Mouse (Mus musculus): ENCODE data around the gene Kcnk5.
A peak's percentile ranks its signal among the peaks of the same experiment; 100 is the strongest.

The Kcnk5 gene

GRCm38 (mm10) chr14:20165413-20165812, 16.2 kb downstream of the Kcnk5 start:
- DNase-seq (ENCODE audit: low spot score) = no peak

DNA sequence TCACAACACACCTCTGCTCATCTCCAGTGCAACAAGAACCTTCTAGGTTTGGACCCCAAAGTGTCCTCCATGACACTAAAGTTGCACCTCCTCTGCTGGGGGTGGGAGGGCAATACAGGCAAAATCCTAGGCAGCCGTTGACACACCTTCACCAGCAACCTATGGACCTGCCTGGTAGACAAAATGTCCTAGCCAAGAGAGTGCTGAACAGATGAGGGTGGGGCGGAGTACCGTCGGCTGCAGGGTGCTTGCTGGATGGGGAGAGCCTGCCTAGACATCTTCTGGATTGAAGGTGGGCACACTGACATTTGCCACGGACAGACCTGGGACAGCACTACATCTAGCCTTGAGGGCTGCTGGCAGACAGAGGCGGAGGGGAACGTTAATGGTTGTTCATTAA, 17.2 kb downstream of the Kcnk5 start:
- DNase-seq (ENCODE audit: low spot score) = no peak

DNA sequence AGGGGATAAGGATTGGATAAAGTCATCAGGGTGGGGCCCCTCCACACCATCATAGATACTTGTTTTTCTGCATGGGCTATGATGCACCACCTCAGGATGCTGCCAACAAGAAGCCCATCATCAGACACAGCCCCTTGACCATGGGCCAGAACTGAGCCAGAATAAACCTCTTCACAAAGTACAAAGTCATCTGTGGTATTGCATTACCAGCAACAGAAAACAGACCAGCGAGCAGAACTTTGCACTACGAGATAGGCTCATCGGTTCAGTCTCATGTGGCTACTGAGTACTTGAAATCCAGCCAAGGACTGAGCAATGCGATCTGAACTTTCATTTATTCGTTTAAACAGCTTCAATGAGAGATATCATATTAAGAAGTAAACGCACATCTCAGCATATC, 18.9 kb downstream of the Kcnk5 start:
- no peak for DNase-seq (ENCODE audit: low spot score)

DNA sequence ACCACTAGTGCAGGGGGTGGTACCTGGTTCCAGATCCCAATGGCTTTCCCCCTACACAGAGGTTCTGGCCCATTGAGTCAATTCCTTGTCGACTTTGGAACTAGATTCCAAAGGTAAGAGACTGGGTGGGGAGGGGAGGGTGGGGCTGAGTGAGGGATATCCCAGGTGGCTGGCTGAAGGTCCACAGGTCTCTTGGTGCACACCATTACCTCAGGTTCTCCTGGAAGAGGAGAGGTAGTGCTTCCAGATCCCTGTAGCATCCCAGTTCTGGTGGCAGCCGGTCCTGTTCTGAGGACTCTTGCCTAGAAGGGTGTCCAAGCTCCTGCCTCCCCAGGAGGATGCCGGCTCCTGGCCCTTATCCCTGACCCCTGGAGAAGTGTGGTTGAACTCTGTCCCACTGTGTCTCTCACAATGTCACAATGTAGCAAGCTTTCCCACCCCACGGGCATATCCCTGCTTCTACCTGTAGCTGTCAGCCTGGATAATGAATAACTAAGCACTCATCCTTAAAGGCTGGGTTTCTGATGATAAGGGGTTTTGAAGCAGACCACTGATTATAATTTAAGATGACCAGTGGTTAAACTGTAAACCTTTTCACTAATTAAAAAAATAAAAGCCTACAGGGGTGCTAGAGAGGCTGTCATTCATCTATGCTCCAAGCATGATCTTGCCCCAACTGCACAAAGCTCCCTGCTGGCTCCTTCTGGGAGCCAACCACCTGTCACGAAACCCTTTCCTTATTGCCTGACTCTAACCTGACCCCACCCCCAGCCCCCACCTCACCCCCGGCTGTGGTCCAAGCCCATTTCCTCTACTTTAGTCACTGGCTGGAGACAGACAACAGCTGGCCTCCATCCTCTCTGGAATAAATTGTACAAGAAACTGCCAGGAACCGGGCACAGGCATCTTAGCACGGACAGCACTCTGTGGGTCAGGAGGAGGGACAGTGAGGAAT, 22.6 kb downstream of the Kcnk5 start:
- peak; percentile 13 for DNase-seq (ENCODE audit: low spot score)

DNA sequence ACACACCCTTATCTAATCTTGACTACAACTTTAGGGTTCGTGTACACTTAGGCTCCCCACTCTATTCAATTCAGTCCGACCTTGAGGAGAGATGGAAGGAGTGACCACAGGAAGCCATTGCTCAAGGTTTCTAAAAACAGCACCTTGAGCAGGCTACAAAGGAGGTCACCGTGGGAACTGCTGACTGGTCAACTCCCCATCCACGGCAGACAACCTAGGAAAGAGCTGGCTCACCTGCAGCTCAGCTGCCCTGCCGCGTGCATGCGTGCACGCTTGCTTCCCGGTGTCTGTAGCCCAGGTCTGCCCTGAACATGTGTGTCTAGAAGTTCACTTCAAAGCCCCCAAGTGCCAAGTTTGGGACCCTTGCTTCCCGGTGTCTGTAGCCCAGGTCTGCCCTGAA, 24.0 kb downstream of the Kcnk5 start:
- no peak for DNase-seq (ENCODE audit: low spot score)

DNA sequence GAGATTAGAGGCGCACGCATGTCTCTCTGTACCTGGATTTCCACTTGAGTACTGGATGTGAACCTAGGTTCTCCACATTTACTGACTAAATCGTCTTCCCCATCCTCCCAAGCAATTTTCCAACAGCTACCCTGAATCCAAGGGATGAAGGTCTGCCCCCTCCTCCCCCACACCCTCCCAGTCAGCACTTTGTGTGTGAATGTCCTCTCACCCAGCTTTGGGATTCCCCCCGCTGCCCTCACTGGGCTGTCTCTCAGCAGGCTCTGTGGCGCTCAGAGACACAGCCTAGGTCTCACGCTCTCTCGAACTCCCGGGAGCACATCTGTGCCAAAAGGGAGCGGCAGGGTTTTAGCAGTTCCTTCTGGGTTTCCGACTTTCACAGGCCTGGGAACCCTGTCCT, 25.9 kb downstream of the Kcnk5 start:
- DNase-seq (ENCODE audit: low spot score) = no peak

- DNase-seq (ENCODE audit: low spot score) = no peak
Measured at GRCm38 (mm10) chr14:20154937-20155336, 26.7 kb downstream of the Kcnk5 start.

GRCm38 (mm10) chr14:20154245-20154644, 27.4 kb downstream of the Kcnk5 start:
- no peak for DNase-seq (ENCODE audit: low spot score)

DNA sequence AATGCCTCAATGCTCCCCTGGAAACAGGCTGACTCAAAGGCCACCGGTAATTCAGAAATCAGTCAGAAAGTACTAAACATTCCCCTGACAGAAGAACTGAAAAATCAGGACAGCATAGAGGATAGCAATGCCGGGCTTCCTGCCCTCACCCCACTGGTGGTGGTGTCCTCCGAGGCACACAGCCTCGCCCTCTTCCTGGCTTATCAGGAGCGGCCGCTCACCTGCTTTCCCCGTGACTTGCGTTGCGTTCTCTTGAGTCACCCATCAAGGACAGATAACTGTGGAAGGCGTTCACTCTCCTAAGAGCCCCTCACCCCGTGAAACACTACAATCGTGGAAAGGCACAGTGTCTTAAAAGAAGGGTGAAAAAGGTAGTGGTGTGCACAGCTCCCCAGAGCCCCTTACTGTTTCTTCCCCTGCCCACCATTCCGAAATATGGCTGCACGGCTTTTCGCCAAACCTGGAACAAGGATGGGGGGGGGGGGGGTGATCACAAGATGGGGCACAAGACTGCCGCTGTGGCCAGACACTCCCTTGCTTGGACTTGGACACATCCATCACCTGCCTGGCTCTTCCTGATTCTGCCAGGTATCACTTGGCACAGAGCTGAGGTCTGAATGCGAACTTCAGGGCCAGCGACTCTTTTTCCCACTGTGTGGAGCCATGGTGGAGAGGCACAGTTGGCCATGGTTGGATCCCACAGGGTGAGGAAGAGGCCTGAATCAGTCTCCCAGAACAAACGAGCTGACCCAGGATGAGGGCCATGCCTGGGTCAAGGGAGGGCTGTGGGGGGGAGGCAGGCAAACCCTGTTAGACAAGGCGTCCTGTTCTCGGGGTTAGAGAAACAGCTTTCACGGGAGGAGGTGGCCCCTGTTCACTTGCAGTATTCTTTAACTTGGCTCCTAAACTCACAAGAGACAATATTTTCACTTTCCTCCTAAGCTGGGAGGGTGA, 32.2 kb downstream of the Kcnk5 start:
- DNase-seq (ENCODE audit: low spot score) = no peak

DNA sequence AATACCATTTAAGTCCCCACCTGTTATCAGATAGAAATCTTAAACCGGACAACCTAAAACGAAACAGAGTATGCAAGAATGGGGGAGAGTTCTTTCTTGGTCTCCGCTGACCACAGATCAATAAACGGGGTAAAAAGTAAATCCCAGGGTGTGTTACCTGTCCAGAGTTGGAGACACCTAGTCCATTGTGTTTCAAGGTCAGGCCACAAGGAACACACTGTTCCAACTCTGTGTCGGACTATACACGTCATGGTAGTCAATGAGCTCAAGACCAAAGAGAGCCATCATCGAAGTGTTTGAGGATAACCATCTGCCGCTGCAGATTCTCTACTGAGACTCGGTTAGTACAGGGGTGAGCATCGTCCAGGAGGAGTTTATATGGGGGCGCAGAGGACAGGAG, 33.1 kb downstream of the Kcnk5 start:
- DNase-seq (ENCODE audit: low spot score) = no peak

DNA sequence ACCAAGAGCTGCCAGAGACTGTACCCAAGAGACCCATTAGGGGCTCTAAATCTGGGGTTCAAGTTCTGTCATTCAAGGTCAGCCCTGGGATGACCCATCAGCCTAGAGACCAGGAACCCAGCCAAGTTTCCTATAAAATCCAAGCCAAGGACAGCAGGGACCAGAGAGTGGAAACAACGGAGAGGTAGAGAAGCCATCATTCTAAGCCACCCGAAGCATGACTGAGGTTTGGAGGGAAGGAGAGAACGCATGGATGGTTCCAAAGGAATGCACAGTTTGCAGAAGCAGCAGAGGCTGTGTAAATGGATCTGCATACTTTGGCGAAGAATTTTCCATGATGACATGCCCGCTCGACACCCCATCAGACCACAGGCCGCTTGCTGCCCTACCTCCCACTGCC, 33.8 kb downstream of the Kcnk5 start:
- no peak for DNase-seq (ENCODE audit: low spot score)

DNA sequence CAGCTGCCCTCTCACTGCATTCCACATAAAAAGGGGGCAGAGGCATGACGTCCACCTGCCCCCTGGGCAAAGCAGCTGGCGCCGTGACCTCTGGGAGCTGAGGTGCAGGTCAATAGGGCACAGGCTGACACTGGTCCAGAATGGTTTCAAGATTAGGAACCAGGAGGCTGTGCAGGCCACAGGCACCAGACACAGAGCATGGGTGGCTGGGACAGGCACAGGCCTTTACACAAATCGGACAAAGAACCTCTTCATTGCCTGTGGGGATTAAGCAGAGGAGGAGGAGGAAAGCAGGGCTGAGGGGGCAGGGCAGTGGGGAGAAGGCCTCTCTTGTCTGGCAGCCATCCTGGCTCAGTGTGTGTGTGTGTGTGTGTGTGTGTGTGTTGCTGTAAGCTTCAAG, 37.5 kb downstream of the Kcnk5 start:
- no peak for DNase-seq (ENCODE audit: low spot score)

- no peak for DNase-seq (ENCODE audit: low spot score)
Measured at GRCm38 (mm10) chr14:20138484-20139355, 42.9 kb downstream of the Kcnk5 start, which contains the start of gene Saysd1. Gene Saysd1, minus strand, starts transcription at chr14:20138534.

DNA sequence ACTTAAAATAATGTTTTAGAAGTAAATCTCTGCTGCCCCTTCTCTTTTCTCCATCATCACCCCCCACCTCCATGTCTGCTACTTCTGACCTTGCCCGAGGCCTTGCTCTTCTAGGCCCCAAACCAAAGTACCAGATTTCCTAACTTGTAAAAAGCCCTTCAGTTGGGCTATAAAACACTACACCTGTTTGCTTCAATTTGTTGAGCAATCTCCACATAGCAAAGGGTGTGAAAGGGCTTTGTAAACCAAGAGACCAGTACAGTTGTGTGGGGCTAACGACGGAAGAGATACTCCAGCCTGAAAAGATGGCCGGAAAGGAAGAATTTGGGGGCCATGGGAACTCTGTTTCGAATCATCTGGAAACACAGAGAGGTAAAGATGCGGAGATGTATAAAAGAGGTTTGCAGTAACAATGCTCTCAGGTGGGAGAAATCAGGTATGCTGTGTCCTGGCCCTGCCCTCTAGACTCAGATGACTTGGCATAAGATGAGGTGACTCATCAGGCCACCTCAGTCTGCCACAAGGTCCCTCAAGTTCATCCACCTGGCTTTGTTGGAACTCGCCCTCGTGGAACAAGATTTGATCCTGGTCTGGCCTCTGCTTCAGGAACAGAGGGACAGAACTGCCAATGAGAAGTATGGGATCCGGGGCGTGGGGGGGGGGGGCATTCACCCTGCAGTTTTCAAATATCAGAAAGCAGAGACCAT, 46.5 kb downstream of the Kcnk5 start:
- no peak for DNase-seq (ENCODE audit: low spot score)

DNA sequence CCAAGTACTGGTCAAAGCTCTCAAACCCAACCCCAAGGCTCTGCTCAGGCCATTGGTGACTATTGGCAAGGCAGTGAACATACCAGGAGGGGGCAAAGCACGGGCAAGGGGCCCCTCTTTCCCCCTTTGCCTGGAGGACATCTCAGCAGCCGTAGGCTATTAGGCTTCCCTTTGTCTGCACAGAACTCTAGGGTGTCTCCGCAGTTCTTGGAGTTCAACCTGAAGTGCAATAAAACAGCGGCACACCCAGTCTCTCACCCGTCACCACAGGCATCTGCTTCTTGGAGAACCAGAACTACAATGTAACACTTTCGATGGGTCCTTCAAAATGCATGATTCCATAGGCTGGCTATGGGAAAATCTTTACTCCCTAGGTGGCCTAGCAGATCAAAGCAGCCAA, 53.4 kb downstream of the Kcnk5 start:
- DNase-seq (ENCODE audit: low spot score) = no peak

DNA sequence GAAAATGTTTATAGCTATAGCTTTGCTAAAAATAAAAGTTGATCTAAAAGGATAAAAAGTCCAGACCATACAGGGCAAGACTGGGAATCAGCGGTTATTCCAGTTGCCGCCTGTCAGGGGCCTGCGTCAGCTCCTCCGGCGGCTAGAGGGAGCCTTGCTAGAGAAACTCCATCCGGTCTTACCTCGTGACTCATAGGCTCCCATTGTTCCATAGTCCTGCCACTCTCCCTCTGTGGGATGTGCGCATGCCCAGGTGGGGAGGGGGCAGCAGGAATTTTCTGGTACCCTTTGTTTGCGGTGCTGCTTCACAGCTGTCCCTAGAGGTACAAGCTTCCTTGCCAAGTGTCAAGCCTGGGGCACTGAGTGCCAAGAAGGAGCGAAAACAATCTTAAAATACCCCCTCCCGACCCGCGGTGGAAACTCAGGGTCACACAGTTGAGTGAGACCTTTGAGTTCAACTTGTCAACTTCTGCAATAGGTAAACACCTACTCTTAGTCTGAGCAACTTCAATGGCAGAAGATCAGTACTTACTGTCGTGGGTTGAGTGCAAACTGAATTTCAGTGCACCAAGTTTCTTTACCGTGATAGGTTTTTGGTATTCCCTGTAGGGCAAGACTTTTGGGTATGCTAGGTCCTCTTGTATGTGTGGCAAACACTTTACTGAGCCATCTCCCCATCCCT, 54.1 kb downstream of the Kcnk5 start:
- DNase-seq (ENCODE audit: low spot score) = no peak

DNA sequence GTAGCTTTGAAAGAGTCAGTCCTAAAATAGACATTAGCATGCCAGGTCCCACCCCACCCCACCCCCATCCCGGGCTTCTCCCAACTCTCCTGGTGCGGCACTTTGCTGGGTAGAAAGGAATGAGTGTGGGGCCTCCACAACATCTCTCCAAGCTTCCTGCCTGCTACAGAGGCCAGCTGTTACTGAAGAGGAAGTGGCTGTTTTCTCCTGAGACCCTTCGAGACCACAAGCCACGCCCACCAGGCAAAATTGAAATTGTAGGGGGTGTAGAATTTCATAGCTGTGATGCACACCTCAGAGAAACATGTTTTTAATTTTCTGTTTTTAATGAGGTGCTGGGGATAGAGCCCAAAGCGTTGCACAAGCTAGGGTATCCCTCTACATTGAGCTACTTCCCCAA, 60.7 kb downstream of the Kcnk5 start:
- no peak for DNase-seq (ENCODE audit: low spot score)

GRCm38 (mm10) chr14:20120012-20120411, 61.6 kb downstream of the Kcnk5 start:
- no peak for DNase-seq (ENCODE audit: low spot score)

GRCm38 (mm10) chr14:20116149-20116605, 65.4 kb downstream of the Kcnk5 start:
- no peak for DNase-seq (ENCODE audit: low spot score)

- no peak for DNase-seq (ENCODE audit: low spot score)
Measured at GRCm38 (mm10) chr14:20114951-20115350, 66.7 kb downstream of the Kcnk5 start.
